Mouse (Mus musculus) stomach, embryonic 14.5 days (tissue): ENCODE data around the gene Svop. TPM values are rescaled to one million over a fixed set of nuclear protein-coding genes. Genes with fewer than 3 reads are reported as not detected.

Source experiments
- ATAC-seq: fragments of 200-750 bp; cut with Nextera tagmentation; 2 replicates; pipeline ENCODE4 v1.8.0; 2017; ENCODE audit warnings: low read depth, moderate TSS enrichment; ENCODE audit not compliant: insufficient number of reproducible peaks, insufficient read depth, low FRiP score
- H3K27ac ChIP-seq: fragments of 300-500 bp; sonication (generic); 2 replicates; pipeline ENCODE4 v1.5.1; 2014; ENCODE audit warnings: mild to moderate bottlenecking, low read length, moderate library complexity, mixed read lengths
- H3K27me3 ChIP-seq: fragments of 300-500 bp; sonication (generic); 2 replicates; pipeline ENCODE4 v1.6.1; 2014; ENCODE audit warnings: low read length, control low read depth, mixed read lengths; ENCODE audit not compliant: control insufficient read depth, insufficient read depth
- H3K36me3 ChIP-seq: fragments of 300-500 bp; sonication (generic); 2 replicates; pipeline ENCODE4 v1.6.1; 2014; ENCODE audit warnings: mild to moderate bottlenecking, control low read depth, low read length, moderate library complexity, mixed read lengths; ENCODE audit not compliant: control insufficient read depth, insufficient read depth
- H3K4me1 ChIP-seq: fragments of 300-500 bp; sonication (generic); 2 replicates; pipeline ENCODE4 v1.6.1; 2014; ENCODE audit warnings: low read length, control low read depth, mixed read lengths; ENCODE audit not compliant: control insufficient read depth, insufficient read depth
- H3K4me2 ChIP-seq: fragments of 300-500 bp; sonication (generic); replicated peaks from 2 replicates; pipeline ENCODE4 v1.6.1; 2014; ENCODE audit warnings: low read depth, low read length, control low read depth
- H3K4me3 ChIP-seq: fragments of 300-500 bp; sonication (generic); 2 replicates; pipeline ENCODE4 v1.5.1; 2014; ENCODE audit warnings: low read depth, low read length, control low read depth
- H3K9ac ChIP-seq: fragments of 300-500 bp; sonication (generic); replicated peaks from 2 replicates; pipeline ENCODE4 v1.6.1; 2014; ENCODE audit warnings: low read depth, mild to moderate bottlenecking, control low read depth, low read length, moderate library complexity, mixed read lengths
- H3K9me3 ChIP-seq: fragments of 300-500 bp; sonication (generic); 2 replicates; pipeline ENCODE4 v1.6.1; 2016; ENCODE audit warnings: low read depth, low read length, control low read depth; ENCODE audit not compliant: control insufficient read depth
- WGBS: fragments of 180-500 bp; shearing (Covaris S2); extraction: QIAGEN DNeasy Blood & Tissue Kit; methylation state at CpG from one replicate; pipeline ENCODE4 v1.1.7; 2014; 5-methylcytosine and 5-hydroxymethylcytosine counted together
- polyA plus RNA-seq: library from polyadenylated mRNA; unstranded; fragments of >200 nt; fragmentation: Nextera tagmentation; extraction: Ambion mirVana; gene quantifications from 2 replicates; pipeline ENCODE4 v1.2.1, GENCODE M21; 2014

The Svop gene
- polyA plus RNA-seq, 1 experiment from 2014 or later, result 2.9 TPM

DNA sequence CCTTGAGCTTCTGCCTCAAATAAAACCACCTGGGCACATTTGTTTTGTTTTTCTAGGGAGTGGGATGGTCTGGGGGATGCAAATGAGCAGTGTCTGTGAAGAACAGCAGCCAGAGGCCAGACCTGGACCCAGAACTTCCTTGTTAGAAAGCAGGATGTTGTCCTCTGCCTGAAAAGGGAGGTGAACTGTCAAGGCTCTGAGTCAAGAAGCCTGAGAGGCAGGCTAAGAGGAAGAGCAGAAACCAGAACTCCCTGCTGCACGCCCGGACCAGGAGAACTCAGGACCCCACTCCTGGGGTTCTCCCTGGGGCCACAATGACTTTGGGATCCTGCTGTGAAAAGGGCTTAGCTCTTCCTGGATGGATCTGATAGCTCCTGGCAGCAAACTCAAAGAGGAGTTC is 105.6 kb downstream of the Svop start:
- Histone ChIP-seq H3K27ac (no peak overlapping the region), H3K4me3 (no peak overlapping the region), H3K9me3 (no peaks in the 10 kb centered on the region), H3K9ac (no peak overlapping the region), H3K4me2 (no peak overlapping the region), H3K27me3 (no peaks in the 10 kb centered on the region), H3K36me3 (peaks cover 12% of the 10 kb centered on the region; the same call in 1 of the 2 replicates), H3K4me1 (peaks cover 15% of the 10 kb centered on the region)
- ATAC-seq, result no peak
- 65% methylated on average over 2 of the region's 2 CpGs for WGBS

DNA sequence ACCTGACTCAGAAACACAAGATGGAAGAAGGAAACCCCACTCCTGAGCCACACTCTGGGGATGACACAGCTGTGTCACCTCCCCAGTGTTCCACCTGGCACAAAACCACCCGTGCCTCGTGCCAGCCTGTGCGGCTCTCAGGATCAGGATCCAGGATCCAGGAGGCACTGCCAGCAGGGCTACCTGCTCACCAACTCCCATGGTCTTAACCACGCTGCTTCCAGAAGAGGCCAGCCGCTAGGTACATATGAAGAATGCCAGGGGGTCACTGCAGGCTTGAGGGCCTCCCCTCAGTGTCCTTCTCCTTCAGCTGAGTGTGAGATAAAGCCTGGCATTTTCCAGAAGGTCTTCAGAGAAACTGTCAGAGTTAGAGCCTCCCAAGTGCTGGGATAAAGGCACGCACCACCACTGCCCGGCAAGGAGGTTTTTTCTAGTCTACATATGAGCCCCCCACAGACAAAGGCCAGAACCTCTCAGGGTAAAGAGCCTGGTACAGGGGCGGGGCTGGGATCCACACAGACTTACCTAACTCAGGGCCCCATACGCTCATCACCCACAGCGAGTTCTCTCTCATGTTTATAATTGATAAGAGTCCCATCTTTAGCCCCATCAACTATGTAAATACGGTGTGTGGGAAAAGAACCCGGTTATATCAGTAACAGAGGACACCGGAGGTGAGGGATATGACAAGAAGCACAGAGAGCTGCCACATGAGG is 107.2 kb downstream of the Svop start:
- H3K9ac ChIP-seq, result no peak overlapping the region
- ATAC-seq, result peak; percentile 64; the same call in 1 of the 2 replicates
- H3K27me3 ChIP-seq, result no peaks in the 10 kb centered on the region
- peaks cover 15% of the 10 kb centered on the region for H3K4me1 ChIP-seq
- no peak overlapping the region for H3K4me2 ChIP-seq
- H3K4me3 ChIP-seq, result no peak overlapping the region
- H3K9me3 ChIP-seq, result no peaks in the 10 kb centered on the region
- WGBS, result 73% methylated on average over 13 of the region's 13 CpGs
- peaks cover 8% of the 10 kb centered on the region; the same call in 1 of the 2 replicates for H3K36me3 ChIP-seq
- no peak overlapping the region for H3K27ac ChIP-seq

DNA sequence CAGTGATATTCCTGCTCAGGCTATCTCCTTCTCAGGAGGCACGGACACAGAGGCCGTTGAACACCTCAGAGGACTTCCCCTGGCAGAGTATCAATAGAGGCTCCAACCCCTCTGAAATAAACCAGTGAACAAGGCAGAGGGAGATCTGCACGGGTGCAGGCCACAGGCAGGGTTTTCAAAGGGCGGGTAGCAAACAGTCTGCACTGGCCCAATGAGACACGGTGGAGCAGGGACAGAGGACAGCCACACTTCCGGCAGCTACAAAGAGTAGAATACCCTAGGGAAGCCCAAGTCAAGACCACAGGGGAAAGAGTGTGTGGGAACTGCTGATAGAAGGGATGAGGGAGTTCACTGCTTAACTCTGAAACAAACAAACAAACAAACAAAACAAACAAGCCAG is 107.8 kb downstream of the Svop start:
- H3K9ac ChIP-seq, result no peak overlapping the region
- H3K4me3 ChIP-seq, result no peak overlapping the region
- WGBS, result 67% methylated on average over 6 of the region's 6 CpGs
- H3K4me2 ChIP-seq, result no peak overlapping the region
- no peaks in the 10 kb centered on the region for H3K27me3 ChIP-seq
- no peaks in the 10 kb centered on the region for H3K9me3 ChIP-seq
- peaks cover 15% of the 10 kb centered on the region for H3K4me1 ChIP-seq
- no peak for ATAC-seq
- H3K36me3 ChIP-seq, result peaks cover 6% of the 10 kb centered on the region; the same call in 1 of the 2 replicates
- no peak overlapping the region for H3K27ac ChIP-seq

DNA sequence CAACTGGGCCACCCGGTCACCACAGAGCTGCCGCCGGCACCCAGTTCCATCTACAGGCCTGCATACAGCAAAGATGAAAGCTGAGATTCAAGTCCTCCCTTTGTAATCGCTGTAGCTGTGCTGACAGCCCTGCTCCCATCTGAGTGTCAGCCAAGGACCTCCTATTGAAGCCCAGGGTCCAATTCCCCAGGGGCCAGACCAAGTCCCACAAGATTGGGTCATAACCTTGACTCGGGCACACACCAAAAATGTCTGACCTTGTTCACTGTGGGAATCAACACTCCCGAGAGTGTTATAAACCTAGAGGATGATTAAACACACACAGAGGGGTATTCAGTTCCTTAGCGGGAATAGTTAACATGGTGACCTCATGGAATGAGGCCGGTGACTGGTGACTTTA is 109.5 kb downstream of the Svop start:
- H3K27me3 ChIP-seq, result no peaks in the 10 kb centered on the region
- H3K27ac ChIP-seq, result no peak overlapping the region
- ATAC-seq, result no peak
- no peak overlapping the region for H3K4me3 ChIP-seq
- H3K9me3 ChIP-seq, result no peaks in the 10 kb centered on the region
- peaks cover 6% of the 10 kb centered on the region; the same call in 1 of the 2 replicates for H3K36me3 ChIP-seq
- WGBS, result 81% methylated on average over 8 of the region's 8 CpGs
- no peak overlapping the region for H3K4me2 ChIP-seq
- peaks cover 13% of the 10 kb centered on the region for H3K4me1 ChIP-seq
- no peak overlapping the region for H3K9ac ChIP-seq

- Histone ChIP-seq H3K36me3 (peaks cover 6% of the 10 kb centered on the region; the same call in 1 of the 2 replicates), H3K4me3 (no peak overlapping the region), H3K27ac (no peak overlapping the region), H3K9me3 (no peaks in the 10 kb centered on the region), H3K4me2 (no peak overlapping the region), H3K4me1 (peaks cover 6% of the 10 kb centered on the region; the same call in 1 of the 2 replicates), H3K27me3 (no peaks in the 10 kb centered on the region), H3K9ac (no peak overlapping the region)
- WGBS, result 79% methylated on average over 6 of the region's 6 CpGs
- ATAC-seq, result no peak
These were observed 110.2 kb downstream of the Svop start for GRCm38 (mm10) chr5:113981171-113981570.

- H3K27ac ChIP-seq, result no peak overlapping the region
- peaks cover 6% of the 10 kb centered on the region; the same call in 1 of the 2 replicates for H3K36me3 ChIP-seq
- H3K27me3 ChIP-seq, result no peaks in the 10 kb centered on the region
- H3K4me1 ChIP-seq, result no peaks in the 10 kb centered on the region
- no peak overlapping the region for H3K9ac ChIP-seq
- no peak overlapping the region for H3K4me2 ChIP-seq
- WGBS, result 70% methylated on average over 1 of the region's 1 CpGs
- no peak overlapping the region for H3K4me3 ChIP-seq
- no peaks in the 10 kb centered on the region for H3K9me3 ChIP-seq
- no peak for ATAC-seq
These were observed 110.9 kb downstream of the Svop start for GRCm38 (mm10) chr5:113980511-113980910.

- Histone ChIP-seq H3K4me3 (no peak overlapping the region), H3K9ac (no peak overlapping the region), H3K4me2 (no peak overlapping the region), H3K36me3 (peaks cover 6% of the 10 kb centered on the region; the same call in 1 of the 2 replicates), H3K27ac (no peak overlapping the region), H3K9me3 (no peaks in the 10 kb centered on the region), H3K4me1 (peaks cover 3% of the 10 kb centered on the region; the same call in 1 of the 2 replicates), H3K27me3 (no peaks in the 10 kb centered on the region)
- WGBS, result 77% methylated on average over 8 of the region's 8 CpGs
- peak; percentile 42; the same call in 1 of the 2 replicates for ATAC-seq
These were observed 114.1 kb downstream of the Svop start for GRCm38 (mm10) chr5:113977309-113977708.
